Mouse (Mus musculus) lung, embryonic 14.5 days (tissue): ENCODE data around the gene Rbm33. TPM values are rescaled to one million over a fixed set of nuclear protein-coding genes. Genes with fewer than 3 reads are reported as not detected.

Experiments used
- ATAC-seq: fragments of 200-750 bp; cut with Nextera tagmentation; 2 replicates; pipeline ENCODE4 v1.8.0; 2017; ENCODE audit warnings: mild to moderate bottlenecking, moderate TSS enrichment, moderate library complexity; ENCODE audit not compliant: insufficient read depth
- DNase-seq: peaks from one replicate; pipeline ENCODE4 v3.0.0-alpha.2; 2015
- H3K27ac ChIP-seq: fragments of 300-500 bp; sonication (generic); 2 replicates; pipeline ENCODE4 v1.5.1; 2014; ENCODE audit warnings: low read depth, mild to moderate bottlenecking, moderate library complexity
- H3K27me3 ChIP-seq: fragments of 300-500 bp; sonication (generic); 2 replicates; pipeline ENCODE4 v1.6.1; 2014; ENCODE audit warnings: low read length, control low read depth; ENCODE audit not compliant: insufficient read depth
- H3K36me3 ChIP-seq: fragments of 300-500 bp; sonication (generic); 2 replicates; pipeline ENCODE4 v1.6.1; 2014; ENCODE audit warnings: control low read depth; ENCODE audit not compliant: insufficient read depth
- H3K4me1 ChIP-seq: fragments of 300-500 bp; sonication (generic); 2 replicates; pipeline ENCODE4 v1.6.1; 2014; ENCODE audit warnings: antibody characterized with exemption, control low read depth; ENCODE audit not compliant: insufficient read depth
- H3K4me2 ChIP-seq: fragments of 300-500 bp; sonication (generic); 2 replicates; pipeline ENCODE4 v1.6.1; 2014; ENCODE audit warnings: mild to moderate bottlenecking
- H3K4me3 ChIP-seq: fragments of 300-500 bp; sonication (generic); 2 replicates; pipeline ENCODE4 v1.5.1; 2014; ENCODE audit warnings: low read depth, low read length
- H3K9ac ChIP-seq: fragments of 300-500 bp; sonication (generic); 2 replicates; pipeline ENCODE4 v1.6.1; 2014
- H3K9me3 ChIP-seq: fragments of 300-500 bp; sonication (generic); 2 replicates; pipeline ENCODE4 v1.6.1; 2016; ENCODE audit warnings: low read depth, low read length, control low read depth
- CTCF ChIP-seq: IDR thresholded peaks from 2 replicates; pipeline ENCODE4 v1.5.1; 2016; ENCODE audit warnings: antibody characterized with exemption, low read depth
- WGBS: fragments of 180-500 bp; shearing (Covaris S2); extraction: QIAGEN DNeasy Blood & Tissue Kit; methylation state at CpG from one replicate; pipeline ENCODE4 v1.1.7; 2014; 5-methylcytosine and 5-hydroxymethylcytosine counted together
- polyA plus RNA-seq: library from polyadenylated mRNA; unstranded; fragments of >200 nt; fragmentation: Nextera tagmentation; extraction: Ambion mirVana; gene quantifications from 2 replicates; pipeline ENCODE4 v1.2.1, GENCODE M21; 2014

Gene Rbm33
- polyA plus RNA-seq, 1 experiment from 2014 or later: 17.9 TPM

- Histone ChIP-seq H3K36me3 (peaks cover 47% of the 10 kb centered on the region), H3K27me3 (no peaks in the 10 kb centered on the region), H3K27ac (no peak overlapping the region), H3K9me3 (no peaks in the 10 kb centered on the region), H3K4me2 (no peak overlapping the region), H3K9ac (no peak overlapping the region), H3K4me1 (no peaks in the 10 kb centered on the region), H3K4me3 (no peak overlapping the region)
- peak; percentile 36; the same call in 1 of the 2 replicates for ATAC-seq
- no peak for TF ChIP-seq CTCF
- no peak for DNase-seq
- 81% methylated on average over 12 of the region's 12 CpGs for WGBS
Measured at GRCm38 (mm10) chr5:28419640-28420265, 102.8 kb downstream of the Rbm33 start.

GRCm38 (mm10) chr5:28423781-28424180, 106.9 kb downstream of the Rbm33 start:
- no peak for TF ChIP-seq CTCF
- no peak for ATAC-seq
- H3K27me3 ChIP-seq: no peaks in the 10 kb centered on the region
- WGBS: 52% methylated on average over 4 of the region's 4 CpGs
- no peaks in the 10 kb centered on the region for H3K9me3 ChIP-seq
- H3K27ac ChIP-seq: no peak overlapping the region
- peaks cover 11% of the 10 kb centered on the region for H3K36me3 ChIP-seq
- no peak for DNase-seq
- H3K4me1 ChIP-seq: no peaks in the 10 kb centered on the region
- H3K4me3 ChIP-seq: no peak overlapping the region
- H3K4me2 ChIP-seq: no peak overlapping the region
- H3K9ac ChIP-seq: no peak overlapping the region

GRCm38 (mm10) chr5:28425926-28426325, 109.0 kb downstream of the Rbm33 start:
- Histone ChIP-seq H3K4me2 (no peak overlapping the region), H3K4me3 (no peak overlapping the region), H3K36me3 (no peaks in the 10 kb centered on the region), H3K27ac (no peak overlapping the region), H3K9me3 (no peaks in the 10 kb centered on the region), H3K9ac (no peak overlapping the region), H3K27me3 (no peaks in the 10 kb centered on the region), H3K4me1 (no peaks in the 10 kb centered on the region)
- no peak for TF ChIP-seq CTCF
- DNase-seq: no peak
- 92% methylated on average over 9 of the region's 9 CpGs for WGBS
- ATAC-seq: no peak

GRCm38 (mm10) chr5:28450126-28450890, 133.4 kb downstream of the Rbm33 start:
- no peak for DNase-seq
- 47% methylated on average over 3 of the region's 3 CpGs for WGBS
- no peak overlapping the region for H3K4me2 ChIP-seq

GRCm38 (mm10) chr5:28451053-28451638, 134.2 kb downstream of the Rbm33 start:
- Histone ChIP-seq H3K4me1 (no peaks in the 10 kb centered on the region), H3K4me2 (no peak overlapping the region), H3K4me3 (no peak overlapping the region), H3K36me3 (no peaks in the 10 kb centered on the region), H3K27me3 (peaks cover 5% of the 10 kb centered on the region; the same call in 1 of the 2 replicates), H3K27ac (no peak overlapping the region), H3K9ac (no peak overlapping the region), H3K9me3 (no peaks in the 10 kb centered on the region)
- peak; percentile 75; the same call in 1 of the 2 replicates for ATAC-seq
- 26% methylated on average over 6 of the region's 6 CpGs for WGBS
- DNase-seq: peak; percentile 92
- peak; percentile 99 for TF ChIP-seq CTCF

More at GRCm38 (mm10) chr5:28450126-28450890, 133.4 kb downstream of the Rbm33 start:
- Histone ChIP-seq H3K4me3 (no peak overlapping the region), H3K36me3 (no peaks in the 10 kb centered on the region), H3K27me3 (no peaks in the 10 kb centered on the region), H3K9me3 (no peaks in the 10 kb centered on the region), H3K27ac (no peak overlapping the region), H3K4me1 (no peaks in the 10 kb centered on the region), H3K9ac (no peak overlapping the region)
- ATAC-seq: no peak
- no peak for TF ChIP-seq CTCF

GRCm38 (mm10) chr5:28453086-28453485, 136.2 kb downstream of the Rbm33 start:
- 71% methylated on average over 5 of the region's 5 CpGs for WGBS
- no peak for ATAC-seq
- Histone ChIP-seq H3K9ac (no peak overlapping the region), H3K4me1 (no peaks in the 10 kb centered on the region), H3K4me2 (no peak overlapping the region), H3K27me3 (peaks cover 22% of the 10 kb centered on the region), H3K27ac (no peak overlapping the region), H3K9me3 (no peaks in the 10 kb centered on the region), H3K4me3 (no peak overlapping the region), H3K36me3 (no peaks in the 10 kb centered on the region)
- TF ChIP-seq CTCF: no peak
- no peak for DNase-seq

GRCm38 (mm10) chr5:28453523-28453922, 136.6 kb downstream of the Rbm33 start:
- Histone ChIP-seq H3K27ac (no peak overlapping the region), H3K9me3 (no peaks in the 10 kb centered on the region), H3K4me3 (no peak overlapping the region), H3K4me1 (no peaks in the 10 kb centered on the region), H3K4me2 (no peak overlapping the region), H3K36me3 (no peaks in the 10 kb centered on the region), H3K9ac (no peak overlapping the region), H3K27me3 (peaks cover 27% of the 10 kb centered on the region)
- DNase-seq: no peak
- no peak for ATAC-seq
- no peak for TF ChIP-seq CTCF
- 52% methylated on average over 3 of the region's 3 CpGs for WGBS
